Mouse (Mus musculus): ENCODE data around the gene Proca1. TPM values are rescaled to one million over a fixed set of nuclear protein-coding genes. Genes with fewer than 3 reads are reported as not detected.
A peak's percentile ranks its signal among the peaks of the same experiment; 100 is the strongest.

The Proca1 gene
- polyA plus RNA-seq, 1 experiment from 2014 or later: 1.3 TPM

DNA sequence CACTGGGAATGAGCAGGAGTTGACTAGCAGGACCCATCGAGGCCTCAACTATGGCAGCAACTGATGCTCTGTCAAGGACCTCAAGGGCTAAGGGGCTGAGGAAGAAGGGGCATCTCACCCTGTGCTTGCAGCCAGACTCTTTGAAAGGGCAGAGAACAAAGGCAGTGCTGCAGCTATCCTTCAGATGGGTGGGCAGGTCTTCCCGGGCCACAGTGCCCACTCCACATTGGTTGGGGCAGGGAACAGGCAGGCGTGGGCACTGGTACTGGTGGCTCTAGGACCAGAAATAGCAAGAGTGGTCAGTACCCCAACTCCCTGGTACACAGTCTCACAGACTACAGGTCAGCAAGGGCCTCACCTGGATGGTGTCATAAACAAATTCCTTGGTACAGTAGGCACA is 32.5 kb upstream of the Proca1 start:
- no peaks in the 10 kb centered on the region for H3K27me3 ChIP-seq
- H3K9me3 ChIP-seq: no peaks in the 10 kb centered on the region
- no peak overlapping the region for H3K9ac ChIP-seq (replicated peaks)
- no peak overlapping the region for H3K4me3 ChIP-seq
- no peak overlapping the region for H3K27ac ChIP-seq (replicated peaks)
- no peak for ATAC-seq (replicated peaks)
- H3K4me1 ChIP-seq: peaks cover 32% of the 10 kb centered on the region
- H3K36me3 ChIP-seq: peaks cover 49% of the 10 kb centered on the region
- 87% methylated on average over 3 of the region's 3 CpGs for WGBS
- H3K4me2 ChIP-seq (replicated peaks): no peak overlapping the region

DNA sequence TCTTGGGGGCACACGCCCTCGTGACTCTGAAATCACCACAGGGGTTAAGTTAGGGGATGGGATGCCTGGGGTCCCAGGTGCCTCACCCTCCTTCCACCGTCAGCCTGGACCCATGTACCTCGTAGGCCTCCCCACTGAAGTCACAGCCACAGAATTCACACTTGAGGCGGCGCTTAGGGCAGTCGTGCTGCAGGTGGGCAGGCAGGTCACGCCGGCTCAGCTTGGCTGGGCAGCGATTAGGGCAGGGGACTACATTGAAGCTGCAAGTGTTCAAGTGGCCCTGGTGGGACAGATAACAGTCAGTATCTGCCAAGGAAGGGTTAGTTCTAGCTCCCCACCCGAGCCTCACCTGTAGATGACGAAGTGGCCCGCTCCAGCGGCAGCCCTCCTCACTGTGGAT is 32.0 kb upstream of the Proca1 start:
- Histone ChIP-seq H3K27ac (replicated peaks) (no peak overlapping the region), H3K36me3 (peaks cover 45% of the 10 kb centered on the region), H3K27me3 (no peaks in the 10 kb centered on the region), H3K9ac (replicated peaks) (no peak overlapping the region), H3K4me2 (replicated peaks) (no peak overlapping the region), H3K9me3 (no peaks in the 10 kb centered on the region), H3K4me3 (no peak overlapping the region), H3K4me1 (peaks cover 37% of the 10 kb centered on the region)
- ATAC-seq (replicated peaks): no peak
- 93% methylated on average over 14 of the region's 14 CpGs for WGBS

DNA sequence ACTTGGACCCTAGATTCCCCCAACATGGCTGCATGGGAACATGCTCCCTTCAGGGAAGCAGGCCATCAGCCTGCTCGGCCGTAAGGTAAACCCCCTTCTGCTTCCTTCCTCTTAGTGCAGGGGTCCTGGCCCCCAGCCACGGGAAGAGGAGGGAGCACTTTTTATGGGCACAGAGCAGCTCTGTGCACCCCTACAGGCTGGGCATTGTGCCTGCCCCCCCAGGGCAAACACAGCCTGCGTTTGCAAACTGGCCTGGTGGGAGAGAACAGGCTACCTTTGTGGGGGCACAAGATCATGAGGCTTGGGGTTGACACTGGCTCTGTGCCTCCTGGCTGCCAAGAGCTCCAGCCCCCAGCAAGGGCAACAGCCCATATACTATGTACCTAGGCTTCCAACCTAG is 31.2 kb upstream of the Proca1 start:
- no peak overlapping the region for H3K4me3 ChIP-seq
- H3K36me3 ChIP-seq: peaks cover 42% of the 10 kb centered on the region
- ATAC-seq (replicated peaks): no peak
- H3K27ac ChIP-seq (replicated peaks): peak overlapping the region; percentile 97; the same call in 1 of the 2 replicates
- H3K9me3 ChIP-seq: no peaks in the 10 kb centered on the region
- H3K9ac ChIP-seq (replicated peaks): 0 out of 2 replicates have a peak overlapping the region, but pooled peaks have one; percentile 95
- peaks cover 39% of the 10 kb centered on the region for H3K4me1 ChIP-seq
- no peaks in the 10 kb centered on the region for H3K27me3 ChIP-seq
- H3K4me2 ChIP-seq (replicated peaks): peak overlapping the region; percentile 67; the same call in 1 of the 2 replicates
- 40% methylated on average over 4 of the region's 4 CpGs for WGBS

DNA sequence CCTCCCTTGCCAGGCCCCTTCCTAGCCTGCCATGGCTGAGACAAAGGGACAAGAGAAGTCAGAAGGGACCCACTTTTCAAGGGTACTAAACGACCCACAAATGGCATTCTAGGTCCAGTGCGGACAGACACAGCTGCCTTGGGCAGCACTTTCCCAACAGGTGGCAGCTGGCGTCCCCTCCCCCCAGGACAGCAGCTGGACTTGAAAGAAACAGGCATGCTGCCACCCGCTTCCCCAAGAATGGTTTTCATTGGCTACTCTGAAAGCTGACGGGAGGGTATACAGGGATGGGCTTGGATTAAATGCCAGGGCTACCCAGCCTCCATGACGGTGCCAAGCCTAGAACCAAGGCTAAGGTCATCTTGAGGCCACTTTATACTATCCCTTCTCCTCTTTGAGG is 30.7 kb upstream of the Proca1 start:
- 30% methylated on average over 6 of the region's 6 CpGs for WGBS
- H3K36me3 ChIP-seq: peaks cover 39% of the 10 kb centered on the region
- H3K9me3 ChIP-seq: no peaks in the 10 kb centered on the region
- no peak for ATAC-seq (replicated peaks)
- peak overlapping the region; percentile 97 for H3K27ac ChIP-seq (replicated peaks)
- H3K27me3 ChIP-seq: no peaks in the 10 kb centered on the region
- peaks cover 39% of the 10 kb centered on the region for H3K4me1 ChIP-seq
- H3K4me3 ChIP-seq: peak overlapping the region; percentile 87
- H3K9ac ChIP-seq (replicated peaks): peak overlapping the region; percentile 95
- peak overlapping the region; percentile 67 for H3K4me2 ChIP-seq (replicated peaks)

DNA sequence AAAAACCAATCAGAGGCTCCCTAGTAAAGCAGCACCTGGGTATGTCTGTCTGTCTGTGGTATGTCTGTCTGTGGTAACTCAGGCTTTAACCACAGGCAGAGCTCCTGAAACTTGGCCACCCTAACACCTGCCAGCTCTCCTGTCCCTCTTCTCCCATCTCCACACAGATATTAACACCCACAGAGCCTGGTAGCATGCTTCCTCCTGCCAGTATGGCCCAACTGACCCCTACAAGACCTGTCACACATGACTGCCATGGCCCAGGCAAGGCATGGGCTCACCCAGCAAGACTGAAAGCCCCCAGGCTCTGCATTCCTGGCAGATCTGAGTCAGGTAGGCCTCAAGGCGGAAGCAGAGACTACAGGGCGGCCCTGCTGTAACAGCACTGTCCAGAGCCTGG is 30.1 kb upstream of the Proca1 start:
- WGBS: 76% methylated on average over 2 of the region's 2 CpGs
- peaks cover 34% of the 10 kb centered on the region for H3K36me3 ChIP-seq
- peak overlapping the region; percentile 87 for H3K4me3 ChIP-seq
- peak overlapping the region; percentile 97 for H3K27ac ChIP-seq (replicated peaks)
- H3K27me3 ChIP-seq: no peaks in the 10 kb centered on the region
- H3K4me1 ChIP-seq: peaks cover 39% of the 10 kb centered on the region
- peak overlapping the region; percentile 95 for H3K9ac ChIP-seq (replicated peaks)
- no peak for ATAC-seq (replicated peaks)
- peak overlapping the region; percentile 67 for H3K4me2 ChIP-seq (replicated peaks)
- no peaks in the 10 kb centered on the region for H3K9me3 ChIP-seq

DNA sequence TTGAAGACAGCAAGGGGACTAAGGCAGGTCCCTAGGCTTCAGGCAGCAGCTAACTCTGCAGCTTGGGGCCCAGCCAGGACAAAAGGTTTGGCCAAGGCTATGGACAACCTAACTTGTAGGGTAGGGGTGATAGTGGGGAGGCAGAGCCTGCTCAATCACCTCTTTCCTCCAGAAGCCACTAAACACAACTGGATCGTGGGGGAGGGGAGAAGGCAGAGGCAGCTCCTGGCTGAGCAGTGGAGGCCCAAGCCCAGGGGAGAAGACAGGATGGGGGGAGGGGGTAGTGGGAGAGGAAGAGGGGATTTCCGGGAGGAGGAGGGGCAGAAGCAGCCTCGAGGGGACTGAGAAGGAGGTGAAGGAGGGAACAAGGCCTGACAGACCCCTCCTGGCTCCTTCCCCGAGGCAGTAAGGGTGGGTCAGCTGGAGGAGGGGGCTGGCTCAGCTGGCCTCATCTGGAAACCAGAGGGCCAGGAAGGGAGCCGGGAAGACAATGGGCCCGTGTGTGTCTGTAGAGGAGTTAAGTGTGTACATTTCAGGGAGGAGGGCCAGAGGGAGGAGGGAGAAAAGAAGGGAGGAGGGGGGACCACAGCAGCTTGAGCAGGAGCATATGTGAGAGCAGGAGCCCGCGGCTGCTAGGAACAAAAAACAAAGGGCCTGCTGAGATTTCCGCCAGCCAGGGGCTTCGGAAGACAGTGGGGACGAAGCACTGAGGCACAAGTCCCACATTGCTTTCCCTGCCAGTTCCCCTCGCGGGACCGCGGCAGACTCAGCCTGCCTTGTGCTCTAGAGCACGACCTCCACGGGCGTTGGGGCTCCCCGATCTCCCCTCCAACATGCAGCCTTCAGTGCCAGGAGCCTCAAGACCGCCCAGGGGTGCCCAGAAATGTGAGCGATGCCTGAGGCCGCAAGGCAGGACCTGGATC is 29.2 kb upstream of the Proca1 start:
- H3K4me2 ChIP-seq (replicated peaks): peak overlapping the region; percentile 67
- WGBS: under 1% methylated on average over 22 of the region's 22 CpGs
- no peaks in the 10 kb centered on the region for H3K9me3 ChIP-seq
- peak overlapping the region; percentile 95 for H3K9ac ChIP-seq (replicated peaks)
- peaks cover 35% of the 10 kb centered on the region for H3K4me1 ChIP-seq
- peaks cover 25% of the 10 kb centered on the region for H3K36me3 ChIP-seq
- H3K27me3 ChIP-seq: no peaks in the 10 kb centered on the region
- ATAC-seq (replicated peaks): peak; percentile 35
- H3K4me3 ChIP-seq: peak overlapping the region; percentile 87
- peak overlapping the region; percentile 97 for H3K27ac ChIP-seq (replicated peaks)

DNA sequence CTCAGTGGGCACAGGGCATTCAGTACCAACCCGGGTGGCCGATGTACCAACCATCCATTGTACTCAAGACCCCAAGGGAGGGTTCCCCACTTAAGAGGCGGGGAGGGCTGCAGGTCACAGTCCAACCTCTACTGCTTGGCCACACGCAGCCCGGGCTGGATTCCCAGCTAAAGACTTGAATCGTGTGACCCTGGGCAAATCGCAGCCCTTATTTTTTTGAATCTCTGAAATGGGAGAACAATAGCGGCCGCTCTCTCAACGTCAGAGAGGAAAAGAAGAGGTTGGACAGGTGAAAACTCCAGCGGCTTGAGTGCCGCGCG is 28.6 kb upstream of the Proca1 start:
- peak overlapping the region; percentile 67 for H3K4me2 ChIP-seq (replicated peaks)
- H3K27ac ChIP-seq (replicated peaks): peak overlapping the region; percentile 97
- peak overlapping the region; percentile 95 for H3K9ac ChIP-seq (replicated peaks)
- ATAC-seq (replicated peaks): no peak
- H3K4me3 ChIP-seq: peak overlapping the region; percentile 87
- WGBS: under 1% methylated on average over 14 of the region's 14 CpGs
- no peaks in the 10 kb centered on the region for H3K9me3 ChIP-seq
- no peaks in the 10 kb centered on the region for H3K27me3 ChIP-seq
- H3K36me3 ChIP-seq: peaks cover 20% of the 10 kb centered on the region
- peaks cover 31% of the 10 kb centered on the region for H3K4me1 ChIP-seq

DNA sequence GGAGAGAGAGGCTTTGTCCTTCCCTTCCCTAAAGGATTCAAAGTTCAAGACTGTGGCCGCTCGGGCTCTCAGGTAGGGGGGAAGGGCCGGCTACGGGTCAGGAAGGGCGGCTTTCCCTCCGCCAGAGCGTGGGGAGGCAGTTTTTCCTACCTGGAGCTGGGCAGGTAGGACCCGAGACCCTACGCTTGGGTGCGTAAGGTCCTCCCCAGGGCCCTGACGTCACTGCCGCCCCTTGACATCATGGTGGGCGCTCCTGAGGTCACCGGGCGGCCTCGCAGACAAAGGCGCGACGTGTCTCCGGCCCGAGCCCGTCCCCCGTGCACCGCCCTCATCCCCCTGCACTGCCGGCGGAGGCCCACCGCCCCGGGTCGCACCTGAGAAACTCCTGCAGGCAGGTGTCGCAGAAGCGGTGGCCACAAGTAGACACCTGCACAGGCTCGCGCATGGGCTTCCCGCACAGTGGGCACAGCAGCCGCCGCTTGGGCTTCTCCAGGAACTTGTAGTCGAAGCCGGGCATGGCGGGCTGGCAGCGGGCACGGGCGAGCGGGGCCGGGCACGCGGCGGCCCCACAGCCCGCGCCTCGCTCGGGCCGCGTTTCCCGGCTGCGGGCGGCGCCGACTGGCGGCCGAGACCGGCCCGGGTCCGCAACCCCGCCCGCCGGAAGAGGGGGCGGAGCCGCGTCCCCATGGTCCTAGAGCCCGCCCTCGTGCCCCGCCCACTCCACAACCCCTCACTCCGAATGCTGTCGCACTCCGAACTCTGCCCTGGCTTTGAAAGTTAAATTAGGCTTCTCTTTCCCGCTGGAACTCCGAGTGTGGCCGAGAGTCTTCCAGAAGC is 28.1 kb upstream of the Proca1 start, which contains the start of gene Traf4:
Gene Traf4 (minus strand): TSS at position 666 of the 837 bp plus-strand sequence.
- ATAC-seq (replicated peaks): peak; percentile 88
- Histone ChIP-seq H3K4me2 (replicated peaks) (peak within 1 kb of the TSS; percentile 67), H3K27ac (replicated peaks) (peak within 1 kb of the TSS; percentile 97), H3K9me3 (no peaks in the 10 kb centered on the region), H3K9ac (replicated peaks) (peak within 1 kb of the TSS; percentile 95), H3K27me3 (no peaks in the 10 kb centered on the region), H3K4me1 (peaks cover 30% of the 10 kb centered on the region), H3K4me3 (peak within 1 kb of the TSS; percentile 87), H3K36me3 (peaks cover 14% of the 10 kb centered on the region)
- under 1% methylated on average over 76 of the region's 78 CpGs for WGBS

DNA sequence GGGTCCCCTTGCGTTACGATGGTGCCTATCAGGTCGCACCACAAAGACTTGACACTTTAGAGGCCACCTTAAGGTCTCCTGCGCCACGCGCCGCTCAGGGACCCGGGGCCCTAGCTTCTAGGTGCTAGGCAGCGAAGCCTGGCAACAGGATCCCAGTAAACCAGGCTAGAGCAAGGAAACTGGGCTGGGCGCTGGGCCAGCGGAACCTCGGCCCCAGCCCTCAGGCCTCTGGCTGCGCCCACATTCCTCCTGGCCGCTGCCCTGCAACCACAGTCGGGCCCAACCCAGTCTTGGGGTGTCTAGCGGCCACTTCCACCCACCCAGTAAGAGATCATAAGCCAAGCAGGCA is 27.5 kb upstream of the Proca1 start:
- H3K27me3 ChIP-seq: no peaks in the 10 kb centered on the region
- peak overlapping the region; percentile 87 for H3K4me3 ChIP-seq
- H3K9me3 ChIP-seq: no peaks in the 10 kb centered on the region
- WGBS: 1% methylated on average over 16 of the region's 16 CpGs
- peak overlapping the region; percentile 67 for H3K4me2 ChIP-seq (replicated peaks)
- peaks cover 30% of the 10 kb centered on the region for H3K4me1 ChIP-seq
- ATAC-seq (replicated peaks): peak; percentile 49
- H3K27ac ChIP-seq (replicated peaks): peak overlapping the region; percentile 97
- H3K36me3 ChIP-seq: peaks cover 8% of the 10 kb centered on the region
- H3K9ac ChIP-seq (replicated peaks): peak overlapping the region; percentile 95

DNA sequence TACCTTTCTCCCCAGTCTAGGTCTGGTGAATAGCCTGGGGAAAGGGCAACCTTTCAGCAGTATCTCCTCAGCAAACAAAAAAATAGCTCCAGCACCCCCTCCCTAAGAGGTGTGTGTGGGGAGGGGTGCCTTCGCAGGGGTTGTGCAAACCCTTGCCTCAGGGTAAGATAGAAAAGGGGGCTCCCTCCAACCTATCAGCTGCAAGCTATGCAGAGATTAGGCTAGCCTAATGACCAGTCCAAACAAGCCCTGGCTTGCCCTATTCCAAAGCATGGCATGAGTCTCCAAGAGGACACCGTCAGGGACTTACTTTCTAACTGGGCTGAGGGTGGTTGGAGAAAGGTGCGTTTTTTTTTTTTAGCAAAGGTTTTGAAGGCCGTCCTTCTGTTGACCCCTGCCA is 27.0 kb upstream of the Proca1 start:
- WGBS: 46% methylated on average over 4 of the region's 4 CpGs

DNA sequence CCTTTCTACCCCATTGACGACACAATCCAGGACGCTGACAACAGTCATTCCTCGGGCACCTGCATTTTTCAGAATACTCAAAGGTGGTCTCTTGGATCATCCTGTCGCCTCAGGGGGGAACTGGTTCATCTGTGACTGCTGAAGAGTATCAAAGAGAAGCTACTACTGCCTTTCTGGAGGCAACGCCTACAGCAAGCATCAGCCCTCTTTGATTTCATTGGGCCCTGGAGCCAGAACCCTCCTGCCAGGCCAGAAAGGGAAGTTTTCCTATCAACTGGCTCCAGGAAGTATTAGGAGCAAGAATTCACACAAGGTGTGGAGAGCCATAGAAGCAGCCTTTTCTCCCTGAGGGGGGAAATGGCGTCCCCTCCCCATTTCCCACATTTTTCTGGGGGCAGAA is 26.6 kb upstream of the Proca1 start:
- no peaks in the 10 kb centered on the region for H3K36me3 ChIP-seq
- H3K4me2 ChIP-seq (replicated peaks): no peak overlapping the region
- no peak for ATAC-seq (replicated peaks)
- H3K4me1 ChIP-seq: peaks cover 30% of the 10 kb centered on the region
- H3K9me3 ChIP-seq: no peaks in the 10 kb centered on the region
- no peak overlapping the region for H3K27ac ChIP-seq (replicated peaks)
- no peak overlapping the region for H3K4me3 ChIP-seq
- WGBS: 76% methylated on average over 6 of the region's 6 CpGs
- no peaks in the 10 kb centered on the region for H3K27me3 ChIP-seq
- H3K9ac ChIP-seq (replicated peaks): no peak overlapping the region

More for the DNA sequence above, 27.0 kb upstream of the Proca1 start:
- peak overlapping the region; percentile 87 for H3K4me3 ChIP-seq
- H3K4me2 ChIP-seq (replicated peaks): peak overlapping the region; percentile 67
- peak overlapping the region; percentile 97; the same call in 1 of the 2 replicates for H3K27ac ChIP-seq (replicated peaks)
- peaks cover 4% of the 10 kb centered on the region for H3K36me3 ChIP-seq
- no peaks in the 10 kb centered on the region for H3K27me3 ChIP-seq
- H3K9me3 ChIP-seq: no peaks in the 10 kb centered on the region
- ATAC-seq (replicated peaks): no peak
- H3K9ac ChIP-seq (replicated peaks): peak overlapping the region; percentile 95; the same call in 1 of the 2 replicates
- H3K4me1 ChIP-seq: peaks cover 30% of the 10 kb centered on the region

Measured in forebrain, embryonic 15.5 days (tissue).